Mouse (Mus musculus) G1E (cell line): ENCODE measurements around the gene Elf5. TPM values are rescaled to one million over a fixed set of nuclear protein-coding genes. Genes with fewer than 3 reads are reported as not detected.
A peak's percentile ranks its signal among the peaks of the same experiment; 100 is the strongest.

Experiments used
- ATAC-seq: 2 replicates; pipeline ENCODE4 v1.8.0; 2016; ENCODE audit warnings: mild to moderate bottlenecking; ENCODE audit not compliant: insufficient number of reproducible peaks, poor library complexity, low FRiP score, severe bottlenecking; ENCODE audit errors: extremely low read depth
- DNase-seq: peaks from one replicate; pipeline ENCODE4 v3.0.0; 2012; ENCODE audit warnings: low spot score
- H3K27me3 ChIP-seq: 2 replicates; pipeline ENCODE4 v1.6.1; 2012; ENCODE audit warnings: mild to moderate bottlenecking, low read length, inconsistent platforms; ENCODE audit not compliant: insufficient read depth
- H3K36me3 ChIP-seq: replicated peaks from 2 replicates; pipeline ENCODE3; 2012; ENCODE audit warnings: mild to moderate bottlenecking, inconsistent platforms
- H3K4me1 ChIP-seq: 2 replicates; pipeline ENCODE4 v1.6.1; 2012; ENCODE audit warnings: low read depth, low read length, inconsistent platforms, mixed read lengths; ENCODE audit not compliant: insufficient read depth
- H3K4me3 ChIP-seq: 2 replicates; pipeline ENCODE4 v1.5.1; 2012; ENCODE audit warnings: low read depth, mild to moderate bottlenecking, inconsistent platforms, low read length, moderate library complexity, mixed read lengths
- H3K9me3 ChIP-seq: replicated peaks from 2 replicates; pipeline ENCODE4 v1.6.1; 2012; ENCODE audit warnings: inconsistent platforms
- CTCF ChIP-seq: IDR thresholded peaks from 2 replicates; pipeline ENCODE4 v1.5.1; 2012; ENCODE audit warnings: low read depth, low read length, inconsistent platforms, mixed read lengths
- GATA1 ChIP-seq: IDR thresholded peaks from 2 replicates; pipeline ENCODE4 v1.6.1; 2012; ENCODE audit warnings: borderline replicate concordance, low read length, inconsistent platforms, mixed read lengths
- GATA2 ChIP-seq: IDR thresholded peaks from 2 replicates; pipeline ENCODE4 v1.6.1; 2012; ENCODE audit warnings: low read depth, low read length, inconsistent platforms, borderline replicate concordance
- POLR2AphosphoS5 ChIP-seq: IDR thresholded peaks from 2 replicates; pipeline ENCODE4 v1.6.1; 2012; ENCODE audit warnings: low read depth, low read length, inconsistent platforms; ENCODE audit not compliant: insufficient replicate concordance
- TAL1 ChIP-seq: conservative IDR thresholded peaks from 2 replicates; pipeline ENCODE4 v1.6.1; 2012; ENCODE audit warnings: low read depth, low read length, inconsistent platforms, mixed read lengths
- polyA plus RNA-seq: library from polyadenylated mRNA; stranded (reverse); fragments of >175 nt; gene quantifications from 2 replicates; pipeline ENCODE4 v1.2.3, GENCODE M21; 2012
- total RNA-seq, 2 experiments: library from RNA; stranded (forward) in 1 of 2; stranded (reverse) in 1 of 2; fragments of 200-1000 nt in 1 of 2; fragments of >200 nt in 1 of 2; fragmentation: Nextera tagmentation in 1 of 2; gene quantifications; 2 replicates each; pipeline ENCODE4 v1.2.3; 2014 to 2017

Elf5 gene
- total and polyA plus RNA-seq, 3 experiments, result 0.11 TPM; not detected in 2

- H3K9me3 ChIP-seq, result no peaks in the 10 kb centered on the region
- peaks cover 1% of the 10 kb centered on the region; the same call in 1 of the 2 replicates for H3K4me1 ChIP-seq
- peaks cover 2% of the 10 kb centered on the region for H3K36me3 ChIP-seq
- DNase-seq, result no peak
- peaks cover 26% of the 10 kb centered on the region for H3K27me3 ChIP-seq
- no peak for ATAC-seq
- TF ChIP-seq POLR2AphosphoS5, result no peak
- no peak for TF ChIP-seq TAL1
- H3K4me3 ChIP-seq, result no peak overlapping the region
Observed at GRCm38 (mm10) chr2:103446326-103446725, 34.8 kb downstream of the Elf5 start.

GRCm38 (mm10) chr2:103448947-103449560, 37.6 kb downstream of the Elf5 start:
- no peak for ATAC-seq
- Histone ChIP-seq H3K4me3 (no peak overlapping the region), H3K9me3 (no peaks in the 10 kb centered on the region), H3K36me3 (peaks cover 29% of the 10 kb centered on the region), H3K27me3 (peaks cover 10% of the 10 kb centered on the region), H3K4me1 (peaks cover 1% of the 10 kb centered on the region; the same call in 1 of the 2 replicates)
- DNase-seq, result no peak
- no peak for TF ChIP-seq GATA1
- TF ChIP-seq GATA2, result no peak
- TF ChIP-seq CTCF, result no peak
- TF ChIP-seq TAL1, result no peak
- no peak for TF ChIP-seq POLR2AphosphoS5

GRCm38 (mm10) chr2:103449813-103450212, 38.3 kb downstream of the Elf5 start:
- Histone ChIP-seq H3K4me3 (no peak overlapping the region), H3K9me3 (no peaks in the 10 kb centered on the region), H3K4me1 (peaks cover 1% of the 10 kb centered on the region; the same call in 1 of the 2 replicates), H3K27me3 (peaks cover 7% of the 10 kb centered on the region), H3K36me3 (peaks cover 36% of the 10 kb centered on the region)
- no peak for DNase-seq
- no peak for TF ChIP-seq CTCF
- no peak for ATAC-seq

- TF ChIP-seq GATA2 (no peak), GATA1 (no peak), POLR2AphosphoS5 (no peak), TAL1 (no peak), CTCF (no peak)
- peaks cover 1% of the 10 kb centered on the region; the same call in 1 of the 2 replicates for H3K4me1 ChIP-seq
- H3K9me3 ChIP-seq, result no peaks in the 10 kb centered on the region
- DNase-seq (no peak), ATAC-seq (no peak)
- H3K27me3 ChIP-seq, result peaks cover 5% of the 10 kb centered on the region; the same call in 1 of the 2 replicates
- peaks cover 41% of the 10 kb centered on the region for H3K36me3 ChIP-seq
- H3K4me3 ChIP-seq, result no peak overlapping the region
Observed at GRCm38 (mm10) chr2:103450267-103450666, 38.8 kb downstream of the Elf5 start.

GRCm38 (mm10) chr2:103452550-103452949, 41.1 kb downstream of the Elf5 start:
- H3K4me3 ChIP-seq, result no peak overlapping the region
- no peaks in the 10 kb centered on the region for H3K9me3 ChIP-seq
- no peak for ATAC-seq
- H3K27me3 ChIP-seq, result no peaks in the 10 kb centered on the region
- TF ChIP-seq POLR2AphosphoS5 (no peak), TAL1 (no peak), GATA2 (no peak), CTCF (no peak), GATA1 (no peak)
- no peaks in the 10 kb centered on the region for H3K4me1 ChIP-seq
- DNase-seq, result no peak
- peaks cover 62% of the 10 kb centered on the region for H3K36me3 ChIP-seq

GRCm38 (mm10) chr2:103455748-103456147, 44.3 kb downstream of the Elf5 start:
- ATAC-seq, result no peak
- no peaks in the 10 kb centered on the region for H3K27me3 ChIP-seq
- TF ChIP-seq GATA1 (no peak), POLR2AphosphoS5 (no peak), CTCF (no peak), TAL1 (no peak), GATA2 (no peak)

GRCm38 (mm10) chr2:103456646-103457045, 45.2 kb downstream of the Elf5 start:
- H3K4me3 ChIP-seq, result no peak overlapping the region

More at GRCm38 (mm10) chr2:103455748-103456147, 44.3 kb downstream of the Elf5 start:
- H3K9me3 ChIP-seq, result no peaks in the 10 kb centered on the region
- no peak for DNase-seq
- H3K4me3 ChIP-seq, result no peak overlapping the region
- peaks cover 92% of the 10 kb centered on the region for H3K36me3 ChIP-seq
- peaks cover 9% of the 10 kb centered on the region; the same call in 1 of the 2 replicates for H3K4me1 ChIP-seq

More at GRCm38 (mm10) chr2:103456646-103457045, 45.2 kb downstream of the Elf5 start:
- peaks cover 96% of the 10 kb centered on the region for H3K36me3 ChIP-seq
- ATAC-seq, result no peak
- TF ChIP-seq GATA2, result no peak
- TF ChIP-seq CTCF, result peak; percentile 94
- no peak for TF ChIP-seq TAL1
- no peaks in the 10 kb centered on the region for H3K9me3 ChIP-seq
- DNase-seq, result peak; percentile 53
- H3K27me3 ChIP-seq, result no peaks in the 10 kb centered on the region
- H3K4me1 ChIP-seq, result peaks cover 9% of the 10 kb centered on the region; the same call in 1 of the 2 replicates
